Mouse (Mus musculus) adrenal gland, postnatal 14 days (tissue): ENCODE measurements at regions not wholly inside any gene's neighbourhood (a gene's known extent, or its start where the extent isn't known, plus 50 kb on each side); places are given as distances from the start of the nearest gene placed in this dataset.

Source experiments
- DNase-seq: peaks from one replicate; pipeline ENCODE4 v3.0.0; 2021; ENCODE audit warnings: mixed read lengths

- no peak for DNase-seq
Measured at GRCm38 (mm10) chr16:12924668-12925067, 184.8 kb upstream of the Ercc4 start.

- no peak for DNase-seq
Measured at GRCm38 (mm10) chr16:12925931-12926330, 183.6 kb upstream of the Ercc4 start.

GRCm38 (mm10) chr16:12931111-12931510, 178.4 kb upstream of the Ercc4 start:
- no peak for DNase-seq

GRCm38 (mm10) chr16:12932959-12933358, 176.5 kb upstream of the Ercc4 start:
- DNase-seq = no peak

- DNase-seq = no peak
Measured at GRCm38 (mm10) chr16:12934586-12934985, 174.9 kb upstream of the Ercc4 start.

GRCm38 (mm10) chr16:12935266-12935665, 174.2 kb upstream of the Ercc4 start:
- no peak for DNase-seq

GRCm38 (mm10) chr16:12936571-12936970, 172.9 kb upstream of the Ercc4 start:
- DNase-seq = no peak

DNA sequence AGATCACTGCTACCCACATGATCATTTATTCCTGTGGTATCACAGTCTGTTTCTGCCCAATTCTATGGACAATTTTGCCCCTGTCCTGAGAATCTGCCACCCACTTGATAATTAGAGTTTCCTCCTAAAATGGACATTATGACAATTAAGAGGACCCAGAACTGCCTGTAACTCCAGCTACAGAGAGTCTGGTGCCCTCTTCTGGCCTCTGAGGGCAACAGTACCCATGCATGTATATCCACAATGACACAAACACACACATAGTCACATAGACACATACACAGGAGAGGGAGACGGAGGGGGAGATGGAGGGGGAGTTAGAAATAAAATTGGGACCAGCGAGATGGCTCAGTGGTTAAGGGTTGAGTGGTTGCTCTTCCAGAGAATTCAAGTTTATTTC, 170.9 kb upstream of the Ercc4 start:
- no peak for DNase-seq

DNA sequence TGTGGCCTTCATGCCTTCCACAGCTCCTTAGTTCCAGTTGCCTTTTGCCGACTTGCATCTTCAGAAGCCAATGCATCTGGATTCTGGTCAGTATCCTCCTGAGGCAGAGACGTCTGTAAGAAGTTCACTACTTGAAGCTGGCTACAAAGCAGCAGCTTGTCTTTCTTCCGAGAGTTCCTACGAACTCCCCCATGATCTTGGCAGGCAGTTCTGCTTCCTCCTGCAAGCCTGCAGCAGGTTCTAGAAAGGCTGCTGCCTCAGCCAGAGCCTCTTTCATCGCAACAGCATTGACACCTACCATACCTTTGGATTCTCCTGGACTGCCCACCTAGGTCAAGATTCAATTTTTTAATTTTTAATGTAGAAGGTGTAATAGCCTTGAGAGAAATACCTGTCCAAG, 158.3 kb upstream of the Ercc4 start:
- no peak for DNase-seq

GRCm38 (mm10) chr16:12954028-12954427, 155.5 kb upstream of the Ercc4 start:
- no peak for DNase-seq

- DNase-seq = no peak
Measured at GRCm38 (mm10) chr16:12956416-12956815, 153.1 kb upstream of the Ercc4 start.

DNA sequence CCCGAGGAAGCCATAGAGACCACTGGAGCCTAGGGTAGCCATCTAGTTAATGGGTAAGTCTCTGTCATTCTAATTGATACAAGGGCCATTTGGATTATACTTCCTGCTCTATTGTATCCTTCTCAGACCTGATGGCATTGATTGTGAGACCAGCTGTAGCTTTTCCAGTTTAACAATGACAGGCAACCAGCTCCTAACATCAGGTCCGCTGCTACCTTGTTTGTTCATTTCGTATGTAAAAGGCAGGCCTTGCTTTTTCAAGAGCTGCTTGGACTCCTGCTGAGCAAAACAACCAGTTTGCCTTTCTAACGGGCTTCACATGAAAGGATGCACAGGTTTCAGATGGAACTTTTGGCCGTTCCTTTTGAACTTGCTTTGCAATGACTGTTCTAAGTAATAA, 148.6 kb upstream of the Ercc4 start:
- DNase-seq = no peak

DNA sequence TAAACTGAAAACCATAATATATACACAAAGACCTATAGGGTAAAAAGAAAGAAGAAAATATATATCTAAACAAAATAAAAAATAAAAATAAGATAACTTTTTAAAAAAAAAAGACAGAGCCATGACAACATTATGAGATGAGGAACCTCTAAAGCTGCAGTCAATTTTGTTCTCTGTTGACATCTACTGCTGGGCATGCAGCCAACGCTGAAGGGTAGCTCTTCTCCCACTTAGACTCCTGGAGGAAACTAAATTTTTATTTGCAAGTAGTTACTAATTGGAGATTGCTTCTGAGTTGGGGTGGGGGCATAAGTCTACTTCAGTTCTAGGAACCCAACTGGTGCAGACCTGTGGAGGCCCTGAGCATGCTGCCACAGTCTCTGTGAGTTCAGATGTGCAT, 126.8 kb upstream of the Ercc4 start:
- DNase-seq = no peak

DNA sequence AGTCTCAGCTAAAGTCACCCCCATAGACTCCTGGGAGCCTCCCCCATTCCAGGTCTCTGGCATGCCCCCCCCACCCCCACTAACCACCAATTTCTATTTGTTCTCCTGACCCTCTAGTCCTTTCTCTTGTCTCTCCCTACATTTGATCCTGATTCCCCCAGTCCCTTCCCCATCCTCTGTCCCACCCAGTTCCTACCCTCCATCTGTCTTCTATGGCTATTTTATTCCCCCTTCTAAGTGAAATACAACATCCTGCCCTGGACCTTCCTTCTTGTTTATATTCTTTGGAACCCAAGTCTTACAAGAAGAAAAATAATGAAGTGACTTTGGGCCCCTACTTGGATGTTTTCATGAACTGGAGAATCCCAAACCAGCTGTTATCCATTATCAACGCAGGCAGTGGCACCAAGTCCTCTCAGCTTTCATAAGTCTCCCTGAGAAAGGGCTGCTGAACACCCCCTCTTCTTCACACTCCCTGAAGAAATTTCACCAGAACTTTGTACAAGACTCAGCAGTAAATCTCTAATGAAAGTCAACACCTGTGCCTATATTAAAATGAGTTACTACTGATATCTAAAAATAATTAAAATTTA, 108.1 kb upstream of the Ercc4 start:
- DNase-seq = no peak

DNA sequence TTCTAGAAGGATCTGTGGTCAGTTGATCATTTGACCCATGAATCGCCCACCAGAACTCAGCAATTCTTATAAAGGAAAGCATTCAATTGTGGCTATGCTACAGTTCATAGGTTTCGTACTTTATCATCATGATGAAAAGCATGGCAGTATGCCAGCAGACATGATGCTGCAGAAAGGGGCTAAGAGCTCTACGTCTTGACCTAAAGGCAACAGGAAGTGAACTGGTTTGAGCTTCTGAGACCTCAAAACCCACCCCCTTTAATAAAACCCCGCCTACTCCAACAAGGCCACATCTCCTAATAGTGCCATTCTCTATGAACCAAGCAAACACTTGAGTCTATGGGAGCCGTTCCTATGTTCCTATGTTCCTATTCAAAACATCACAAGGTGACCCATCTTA, 96.6 kb upstream of the Ercc4 start:
- DNase-seq = no peak

DNA sequence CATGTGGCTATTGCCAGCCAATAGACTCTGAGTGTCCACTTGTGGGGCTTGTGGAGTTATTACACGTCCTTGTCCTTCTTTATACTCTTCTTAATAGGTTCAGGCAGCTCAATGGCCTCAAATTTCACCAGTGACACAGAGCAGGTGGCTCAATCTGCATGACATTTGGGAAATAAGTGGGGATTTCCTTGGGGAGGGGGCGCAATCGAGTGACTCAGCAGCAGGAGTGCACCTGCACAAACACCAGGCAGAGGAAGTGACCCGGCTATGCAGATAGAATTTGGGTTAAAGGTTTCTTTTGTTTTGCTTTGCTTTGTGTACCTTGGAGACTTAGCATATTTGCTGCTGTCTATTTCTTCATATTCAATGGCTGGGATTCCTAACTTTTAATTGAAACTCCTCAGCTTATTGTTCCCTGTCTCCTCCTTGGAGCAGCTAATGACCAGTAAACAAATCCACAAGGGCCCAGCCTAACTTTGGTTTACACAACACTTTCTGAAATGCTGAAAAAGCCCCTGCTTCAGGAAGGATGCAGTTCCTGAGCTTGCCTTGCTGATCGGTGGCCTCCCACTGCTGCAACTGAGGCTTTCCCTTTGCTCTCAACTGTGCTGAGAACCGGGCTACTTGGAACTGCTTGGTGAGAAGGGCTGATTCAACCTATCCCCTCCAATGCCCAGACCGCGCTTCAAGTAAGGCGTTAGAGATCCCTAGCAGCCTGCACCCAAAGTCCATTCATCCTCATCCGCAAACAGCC, 95.4 kb upstream of the Ercc4 start:
- no peak for DNase-seq

- peak; percentile 77 for DNase-seq
Measured at GRCm38 (mm10) chr16:13022875-13023274, 86.6 kb upstream of the Ercc4 start.

DNA sequence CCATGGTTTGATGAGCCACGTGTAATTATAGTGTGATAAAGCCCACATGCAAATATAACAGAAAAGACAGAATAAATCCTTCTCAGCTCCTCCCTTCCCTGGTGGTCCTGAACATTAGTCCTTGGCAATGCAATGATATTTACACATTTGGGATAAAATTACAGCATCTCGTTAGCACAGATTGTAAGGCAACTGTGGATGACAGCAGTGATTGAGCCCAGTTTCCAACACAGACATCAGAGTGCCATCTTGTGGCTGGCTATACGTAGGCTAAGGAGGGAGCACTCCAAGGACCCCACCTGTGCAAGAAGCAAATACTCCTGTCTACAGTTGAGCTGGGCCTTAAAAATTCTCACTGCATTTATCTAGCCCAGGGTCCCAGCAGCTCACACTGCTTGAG, 84.1 kb upstream of the Ercc4 start:
- no peak for DNase-seq

DNA sequence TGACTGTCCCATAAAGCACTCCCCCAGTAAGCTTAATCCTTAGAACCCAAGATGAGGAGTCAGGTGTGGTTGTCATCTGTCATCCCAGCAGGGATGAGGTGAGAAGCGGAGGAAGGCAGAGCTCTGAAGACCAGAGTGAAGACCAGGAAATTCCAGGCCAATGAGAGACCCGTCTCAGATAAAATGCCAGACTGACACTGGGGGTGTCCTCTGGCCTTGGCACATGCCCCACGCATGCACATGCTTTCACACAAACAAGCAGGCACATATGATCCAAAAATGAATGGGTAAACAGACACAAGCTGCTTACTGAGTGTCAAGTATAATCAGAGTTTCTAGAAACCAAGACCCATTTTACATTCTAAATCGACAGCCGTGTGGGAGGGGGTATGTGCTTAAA, 75.3 kb upstream of the Ercc4 start:
- DNase-seq = no peak

GRCm38 (mm10) chr16:13036596-13036995, 72.9 kb upstream of the Ercc4 start:
- no peak for DNase-seq

DNA sequence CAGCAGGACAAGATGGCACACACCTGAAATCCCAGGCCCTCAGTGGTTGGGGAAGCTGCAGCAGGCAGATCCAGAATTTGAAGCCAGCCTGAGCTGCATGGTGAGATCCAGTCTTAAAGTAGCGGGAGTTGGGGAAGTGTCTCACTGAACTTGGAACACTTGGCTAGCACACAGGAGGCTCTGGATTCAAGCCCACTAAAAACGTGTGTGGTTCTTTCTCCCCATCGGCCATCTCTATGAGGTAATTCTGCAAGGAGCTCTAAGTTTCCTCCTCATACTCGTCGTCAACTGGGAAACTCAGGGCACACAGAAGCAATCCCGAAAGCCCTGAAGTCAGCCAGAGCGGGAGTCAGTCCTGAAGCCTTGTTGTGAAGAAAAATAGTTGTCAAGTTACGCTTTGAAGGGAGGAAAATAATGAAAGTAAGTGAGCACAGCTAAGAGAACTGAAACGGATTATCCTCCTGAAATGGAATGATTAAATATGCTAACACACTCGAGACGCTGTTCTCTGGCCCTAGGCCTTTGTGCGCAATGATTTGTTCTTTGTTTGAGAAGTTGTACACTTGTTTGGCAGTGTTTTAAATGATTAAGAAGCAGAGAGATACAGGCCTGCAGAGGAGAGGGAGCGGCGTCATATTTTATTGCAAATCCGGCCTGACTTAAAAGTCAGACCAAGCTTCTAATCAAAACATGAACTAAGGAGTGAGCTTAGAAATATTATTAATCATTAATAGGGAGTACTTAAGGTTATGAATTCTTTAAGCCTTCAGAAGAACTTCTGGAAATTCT, 69.0 kb upstream of the Ercc4 start:
- no peak for DNase-seq

DNA sequence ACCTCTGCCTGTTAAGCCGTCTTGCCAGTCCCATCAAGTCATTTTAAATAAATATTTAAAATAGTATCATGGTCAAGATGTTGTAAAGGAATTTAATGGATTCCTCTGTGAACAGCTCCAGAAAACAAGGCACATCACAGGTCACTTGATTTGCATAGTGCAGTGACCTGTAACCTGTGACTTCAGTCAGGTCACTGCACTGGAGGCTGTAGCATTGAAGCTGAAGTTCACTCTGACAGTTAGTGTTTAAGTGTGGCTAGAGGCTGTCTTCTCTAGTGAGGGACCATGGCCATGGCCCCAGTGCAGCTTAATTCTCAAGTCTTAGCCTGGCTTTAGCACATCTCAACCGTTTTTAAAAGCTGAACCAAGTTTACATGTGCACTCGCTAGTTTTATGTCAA, 68.1 kb upstream of the Ercc4 start:
- no peak for DNase-seq

GRCm38 (mm10) chr16:13045079-13045590, 64.3 kb upstream of the Ercc4 start:
- peak; percentile 61 for DNase-seq
